Mouse (Mus musculus) kidney, embryonic 14.5 days (tissue): ENCODE data around the gene Ttyh3. TPM values are rescaled to one million over a fixed set of nuclear protein-coding genes. Genes with fewer than 3 reads are reported as not detected.

Experiments used
- ATAC-seq: fragments of 200-750 bp; cut with Nextera tagmentation; 2 replicates; pipeline ENCODE4 v1.8.0; 2017; ENCODE audit warnings: moderate number of reproducible peaks, mild to moderate bottlenecking, moderate TSS enrichment, moderate library complexity; ENCODE audit not compliant: low FRiP score, low TSS enrichment
- H3K27ac ChIP-seq: fragments of 300-500 bp; sonication (generic); 2 replicates; pipeline ENCODE4 v1.5.1; 2014; ENCODE audit warnings: low read depth, mild to moderate bottlenecking, low read length, moderate library complexity, mixed read lengths
- H3K27me3 ChIP-seq: fragments of 300-500 bp; sonication (generic); 2 replicates; pipeline ENCODE4 v1.6.1; 2014; ENCODE audit warnings: mild to moderate bottlenecking, low read length; ENCODE audit not compliant: control insufficient read depth, insufficient read depth
- H3K36me3 ChIP-seq: fragments of 300-500 bp; sonication (generic); 2 replicates; pipeline ENCODE4 v1.6.1; 2014; ENCODE audit warnings: low read length, mixed read lengths; ENCODE audit not compliant: control insufficient read depth, insufficient read depth
- H3K4me1 ChIP-seq: fragments of 300-500 bp; sonication (generic); 2 replicates; pipeline ENCODE4 v1.6.1; 2014; ENCODE audit warnings: low read length, mixed read lengths; ENCODE audit not compliant: control insufficient read depth, insufficient read depth
- H3K4me2 ChIP-seq: fragments of 300-500 bp; sonication (generic); replicated peaks from 2 replicates; pipeline ENCODE4 v1.6.1; 2014; ENCODE audit warnings: low read depth, mild to moderate bottlenecking, low read length
- H3K4me3 ChIP-seq: fragments of 300-500 bp; sonication (generic); 2 replicates; pipeline ENCODE4 v1.5.1; 2014; ENCODE audit warnings: mild to moderate bottlenecking, low read length
- H3K9ac ChIP-seq: fragments of 300-500 bp; sonication (generic); 2 replicates; pipeline ENCODE4 v1.6.1; 2014; ENCODE audit warnings: low read depth, mild to moderate bottlenecking, low read length, moderate library complexity
- H3K9me3 ChIP-seq: fragments of 300-500 bp; sonication (generic); 2 replicates; pipeline ENCODE4 v1.6.1; 2016; ENCODE audit warnings: low read length; ENCODE audit not compliant: control insufficient read depth
- WGBS: fragments of 180-500 bp; shearing (Covaris S2); extraction: QIAGEN DNeasy Blood & Tissue Kit; methylation state at CpG from one replicate; pipeline ENCODE4 v1.1.7; 2014; 5-methylcytosine and 5-hydroxymethylcytosine counted together
- polyA plus RNA-seq: library from polyadenylated mRNA; unstranded; fragments of >200 nt; fragmentation: Nextera tagmentation; extraction: Ambion mirVana; gene quantifications from 2 replicates; pipeline ENCODE4 v1.2.1, GENCODE M21; 2014

Ttyh3 gene
- polyA plus RNA-seq, 1 experiment from 2014 or later: 48.5 TPM

GRCm38 (mm10) chr5:140639871-140640270 is 9.0 kb downstream of the Ttyh3 start:
- WGBS: 86% methylated on average over 14 of the region's 14 CpGs
- H3K4me2 ChIP-seq: no peak overlapping the region
- no peak overlapping the region for H3K27ac ChIP-seq
- H3K36me3 ChIP-seq: peaks cover 49% of the 10 kb centered on the region
- H3K4me1 ChIP-seq: peaks cover 12% of the 10 kb centered on the region; the same call in 1 of the 2 replicates
- H3K27me3 ChIP-seq: no peaks in the 10 kb centered on the region
- no peak overlapping the region for H3K9ac ChIP-seq
- no peaks in the 10 kb centered on the region for H3K9me3 ChIP-seq
- H3K4me3 ChIP-seq: no peak overlapping the region
- ATAC-seq: no peak

- H3K9ac ChIP-seq: no peak overlapping the region
- no peak overlapping the region for H3K4me2 ChIP-seq
- H3K36me3 ChIP-seq: peaks cover 52% of the 10 kb centered on the region
- no peak overlapping the region for H3K27ac ChIP-seq
- no peaks in the 10 kb centered on the region for H3K27me3 ChIP-seq
- H3K9me3 ChIP-seq: no peaks in the 10 kb centered on the region
- WGBS: 96% methylated on average over 4 of the region's 4 CpGs
- no peak for ATAC-seq
- H3K4me1 ChIP-seq: peaks cover 12% of the 10 kb centered on the region; the same call in 1 of the 2 replicates
- H3K4me3 ChIP-seq: no peak overlapping the region
Measured at GRCm38 (mm10) chr5:140639312-140639711, 9.5 kb downstream of the Ttyh3 start.

DNA sequence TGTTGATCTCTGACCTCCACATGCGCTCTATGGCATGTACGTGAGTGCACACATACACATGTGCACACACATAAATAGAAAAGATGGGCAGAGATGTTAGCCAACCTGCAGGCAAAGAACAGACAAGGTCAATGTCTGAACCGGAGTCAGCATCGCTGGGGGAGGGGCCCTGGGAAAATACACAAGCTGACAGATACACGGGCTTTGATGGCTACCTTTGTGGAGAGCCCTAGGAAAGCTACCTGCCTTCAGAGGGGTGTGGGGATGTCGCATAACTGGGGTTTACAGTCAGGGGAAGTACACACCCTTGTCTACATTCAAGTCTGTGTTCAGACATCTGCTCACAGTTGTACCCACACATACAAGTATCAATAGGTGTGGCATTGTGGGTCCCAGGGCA is 10.3 kb downstream of the Ttyh3 start:
- no peak overlapping the region for H3K4me2 ChIP-seq
- no peak for ATAC-seq
- no peak overlapping the region for H3K9ac ChIP-seq
- 93% methylated on average over 6 of the region's 6 CpGs for WGBS
- H3K27me3 ChIP-seq: no peaks in the 10 kb centered on the region
- no peak overlapping the region for H3K27ac ChIP-seq
- H3K36me3 ChIP-seq: peaks cover 51% of the 10 kb centered on the region
- no peaks in the 10 kb centered on the region for H3K9me3 ChIP-seq
- no peak overlapping the region for H3K4me3 ChIP-seq
- H3K4me1 ChIP-seq: peaks cover 12% of the 10 kb centered on the region; the same call in 1 of the 2 replicates

- ATAC-seq: no peak
- no peak overlapping the region for H3K9ac ChIP-seq
- 88% methylated on average over 3 of the region's 3 CpGs for whole genome bisulfite sequencing
- no peaks in the 10 kb centered on the region for H3K27me3 ChIP-seq
- H3K27ac ChIP-seq: no peak overlapping the region
- no peaks in the 10 kb centered on the region for H3K9me3 ChIP-seq
- H3K4me1 ChIP-seq: peaks cover 12% of the 10 kb centered on the region; the same call in 1 of the 2 replicates
- peaks cover 56% of the 10 kb centered on the region for H3K36me3 ChIP-seq
- H3K4me3 ChIP-seq: no peak overlapping the region
- no peak overlapping the region for H3K4me2 ChIP-seq
Measured at GRCm38 (mm10) chr5:140637989-140638388, 10.8 kb downstream of the Ttyh3 start.

DNA sequence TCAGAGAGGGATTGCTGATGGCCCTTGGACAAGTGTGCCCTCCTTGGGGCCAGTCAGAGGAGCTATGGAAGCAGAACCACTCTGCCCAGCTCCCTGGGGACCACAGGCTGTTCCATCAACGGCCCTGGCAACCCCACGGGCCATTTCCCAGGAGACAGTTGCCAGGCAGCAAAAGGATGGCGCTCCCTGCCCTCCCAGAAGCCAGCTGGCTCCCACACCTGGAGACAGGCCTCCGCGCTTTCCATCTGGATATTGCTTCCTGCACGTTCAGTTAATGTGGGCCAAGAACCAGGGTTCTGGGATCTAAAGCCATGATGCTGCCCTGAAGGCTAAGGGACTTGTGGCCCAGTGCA is 11.8 kb downstream of the Ttyh3 start:
- no peak overlapping the region for H3K27ac ChIP-seq
- no peaks in the 10 kb centered on the region for H3K9me3 ChIP-seq
- WGBS: 84% methylated on average over 6 of the region's 6 CpGs
- no peak overlapping the region for H3K4me2 ChIP-seq
- peaks cover 7% of the 10 kb centered on the region; the same call in 1 of the 2 replicates for H3K4me1 ChIP-seq
- no peak for ATAC-seq
- peaks cover 66% of the 10 kb centered on the region for H3K36me3 ChIP-seq
- H3K9ac ChIP-seq: no peak overlapping the region
- H3K4me3 ChIP-seq: no peak overlapping the region
- no peaks in the 10 kb centered on the region for H3K27me3 ChIP-seq

- no peak for ATAC-seq
Measured at GRCm38 (mm10) chr5:140636316-140637057, 12.3 kb downstream of the Ttyh3 start.

GRCm38 (mm10) chr5:140634798-140635722 is 13.8 kb downstream of the Ttyh3 start:
- Histone ChIP-seq H3K27ac (no peak overlapping the region), H3K4me1 (no peaks in the 10 kb centered on the region), H3K4me2 (no peak overlapping the region), H3K27me3 (no peaks in the 10 kb centered on the region), H3K9me3 (no peaks in the 10 kb centered on the region), H3K9ac (no peak overlapping the region), H3K4me3 (no peak overlapping the region), H3K36me3 (peaks cover 83% of the 10 kb centered on the region)
- ATAC-seq: no peak
- WGBS: 94% methylated on average over 26 of the region's 26 CpGs

More at GRCm38 (mm10) chr5:140636316-140637057, 12.3 kb downstream of the Ttyh3 start:
- H3K27ac ChIP-seq: no peak overlapping the region
- peaks cover 6% of the 10 kb centered on the region; the same call in 1 of the 2 replicates for H3K4me1 ChIP-seq
- no peaks in the 10 kb centered on the region for H3K9me3 ChIP-seq
- H3K36me3 ChIP-seq: peaks cover 71% of the 10 kb centered on the region
- no peak overlapping the region for H3K4me2 ChIP-seq
- H3K4me3 ChIP-seq: no peak overlapping the region
- no peaks in the 10 kb centered on the region for H3K27me3 ChIP-seq
- 76% methylated on average over 7 of the region's 7 CpGs for WGBS
- H3K9ac ChIP-seq: no peak overlapping the region

- Histone ChIP-seq H3K4me1 (no peaks in the 10 kb centered on the region), H3K27me3 (no peaks in the 10 kb centered on the region), H3K27ac (no peak overlapping the region), H3K4me2 (no peak overlapping the region), H3K9me3 (no peaks in the 10 kb centered on the region), H3K9ac (no peak overlapping the region), H3K36me3 (peaks cover 88% of the 10 kb centered on the region), H3K4me3 (no peak overlapping the region)
- ATAC-seq: no peak
- 89% methylated on average over 7 of the region's 7 CpGs for WGBS
Measured at GRCm38 (mm10) chr5:140633432-140633831, 15.4 kb downstream of the Ttyh3 start.

- Histone ChIP-seq H3K9ac (no peak overlapping the region), H3K27me3 (no peaks in the 10 kb centered on the region), H3K4me1 (no peaks in the 10 kb centered on the region), H3K4me3 (no peak overlapping the region), H3K36me3 (peaks cover 94% of the 10 kb centered on the region), H3K9me3 (no peaks in the 10 kb centered on the region; the same call in 1 of the 2 replicates), H3K27ac (no peak overlapping the region), H3K4me2 (no peak overlapping the region)
- no peak for ATAC-seq
- WGBS: 95% methylated on average over 9 of the region's 9 CpGs
Measured at GRCm38 (mm10) chr5:140628995-140629394, 19.8 kb downstream of the Ttyh3 start.
